Mouse (Mus musculus) kidney, postnatal 25 days (tissue): ENCODE data around the gene Creg1.

Experiments
- DNase-seq, 2 experiments: peaks; one replicate each; pipeline ENCODE4 v3.0.0; 2021; ENCODE audit warnings: mixed read lengths in 2 of 2

Creg1 gene

GRCm38 (mm10) chr1:165789066-165789660, 25.6 kb downstream of the Creg1 start:
- DNase-seq: no peak

- DNase-seq: no peak
Measured at GRCm38 (mm10) chr1:165789963-165790362, 26.4 kb downstream of the Creg1 start.

GRCm38 (mm10) chr1:165790461-165791210, 27.1 kb downstream of the Creg1 start:
- no peak for DNase-seq

GRCm38 (mm10) chr1:165791411-165791810, 27.9 kb downstream of the Creg1 start:
- no peak for DNase-seq

- DNase-seq: no peak
Measured at GRCm38 (mm10) chr1:165801709-165802310, 38.3 kb downstream of the Creg1 start.

GRCm38 (mm10) chr1:165803107-165803506, 39.6 kb downstream of the Creg1 start:
- no peak for DNase-seq

- DNase-seq: no peak
Measured at GRCm38 (mm10) chr1:165804133-165804532, 40.6 kb downstream of the Creg1 start.

GRCm38 (mm10) chr1:165810633-165811032, 47.1 kb downstream of the Creg1 start:
- no peak for DNase-seq

- DNase-seq: no peak
Measured at GRCm38 (mm10) chr1:165811170-165811569, 47.6 kb downstream of the Creg1 start.

- no peak for DNase-seq
Measured at GRCm38 (mm10) chr1:165812775-165813174, 49.2 kb downstream of the Creg1 start.

GRCm38 (mm10) chr1:165814116-165814515, 50.6 kb downstream of the Creg1 start:
- no peak for DNase-seq

GRCm38 (mm10) chr1:165814521-165815278, 51.2 kb downstream of the Creg1 start:
- no peak for DNase-seq

- no peak for DNase-seq
Measured at GRCm38 (mm10) chr1:165816391-165816790, 52.8 kb downstream of the Creg1 start.

GRCm38 (mm10) chr1:165817264-165817663, 53.7 kb downstream of the Creg1 start:
- no peak for DNase-seq

- DNase-seq: no peak
Measured at GRCm38 (mm10) chr1:165818145-165818860, 54.8 kb downstream of the Creg1 start.

- DNase-seq: no peak
Measured at GRCm38 (mm10) chr1:165819147-165819546, 55.6 kb downstream of the Creg1 start.

GRCm38 (mm10) chr1:165822031-165822430, 58.5 kb downstream of the Creg1 start:
- DNase-seq: no peak
